Mouse (Mus musculus): ENCODE results near the gene Gcn1l1.
A peak's percentile ranks its signal among the peaks of the same experiment; 100 is the strongest.

The Gcn1l1 gene

DNA sequence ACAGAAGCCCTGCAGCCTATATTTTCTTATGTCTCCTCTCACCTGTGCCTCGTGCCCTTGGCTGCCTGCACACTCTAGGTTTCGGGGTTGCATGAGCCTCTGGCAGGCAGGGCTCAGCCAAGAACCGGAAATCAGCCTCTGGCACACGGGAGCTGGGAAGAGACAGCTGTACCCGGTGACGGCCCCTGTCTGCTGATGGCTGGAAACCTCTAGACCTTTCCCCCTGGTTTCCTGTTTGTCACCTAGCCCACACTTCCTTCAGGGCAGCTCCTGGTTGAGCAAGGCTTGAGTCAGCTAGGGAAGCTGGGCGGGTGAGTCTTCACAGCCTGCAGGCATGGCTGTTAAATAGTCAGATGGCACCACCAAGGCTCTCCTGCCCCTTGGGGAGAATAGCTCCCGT, 30.2 kb upstream of the Gcn1l1 start:
- DNase-seq (ENCODE audit: low spot score in 2 of 2) = peak in 1 of 2 experiments; percentile 64

GRCm38 (mm10) chr5:115535635-115536034, 29.4 kb upstream of the Gcn1l1 start:
- DNase-seq (ENCODE audit: low spot score in 2 of 2) = peak in 1 of 2 experiments; percentile 56

DNA sequence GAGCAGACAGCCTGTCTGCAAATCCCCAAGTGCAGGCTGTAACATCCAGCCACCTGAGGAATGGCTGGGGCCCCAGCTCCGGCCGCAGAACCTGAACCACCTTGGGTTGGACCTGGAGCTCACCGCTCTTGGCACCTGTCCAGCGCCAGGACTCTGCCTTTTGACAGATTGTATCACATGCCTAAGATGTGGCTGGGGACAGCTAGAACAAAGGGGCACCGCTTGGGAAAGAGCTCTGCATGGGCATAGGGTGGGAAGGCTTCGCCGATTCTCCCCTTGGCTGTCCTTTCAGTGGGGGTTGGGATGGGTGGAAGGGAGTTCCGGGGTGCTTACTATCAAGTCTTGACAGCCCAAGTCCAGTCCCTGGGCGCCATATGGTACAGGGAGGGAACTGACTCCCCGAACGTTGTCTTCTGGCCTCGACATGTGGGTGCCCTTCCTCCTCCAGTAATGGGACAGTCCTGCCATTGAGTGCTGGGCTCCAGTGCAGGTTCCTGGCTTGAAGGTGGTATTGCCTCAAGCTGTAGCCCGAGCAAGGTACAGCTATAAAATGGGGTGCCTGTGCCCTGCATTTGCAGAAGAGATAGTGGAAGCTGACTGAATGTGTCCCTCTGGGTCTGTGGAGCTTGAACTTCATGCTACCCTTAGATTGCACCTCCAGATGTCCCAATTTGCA, 26.9 kb upstream of the Gcn1l1 start:
- DNase-seq (ENCODE audit: low spot score in 2 of 2) = no peak

- DNase-seq (ENCODE audit: low spot score in 2 of 2) = peak; percentile 82 to 90
Observed at GRCm38 (mm10) chr5:115538693-115539043, 26.4 kb upstream of the Gcn1l1 start.

DNA sequence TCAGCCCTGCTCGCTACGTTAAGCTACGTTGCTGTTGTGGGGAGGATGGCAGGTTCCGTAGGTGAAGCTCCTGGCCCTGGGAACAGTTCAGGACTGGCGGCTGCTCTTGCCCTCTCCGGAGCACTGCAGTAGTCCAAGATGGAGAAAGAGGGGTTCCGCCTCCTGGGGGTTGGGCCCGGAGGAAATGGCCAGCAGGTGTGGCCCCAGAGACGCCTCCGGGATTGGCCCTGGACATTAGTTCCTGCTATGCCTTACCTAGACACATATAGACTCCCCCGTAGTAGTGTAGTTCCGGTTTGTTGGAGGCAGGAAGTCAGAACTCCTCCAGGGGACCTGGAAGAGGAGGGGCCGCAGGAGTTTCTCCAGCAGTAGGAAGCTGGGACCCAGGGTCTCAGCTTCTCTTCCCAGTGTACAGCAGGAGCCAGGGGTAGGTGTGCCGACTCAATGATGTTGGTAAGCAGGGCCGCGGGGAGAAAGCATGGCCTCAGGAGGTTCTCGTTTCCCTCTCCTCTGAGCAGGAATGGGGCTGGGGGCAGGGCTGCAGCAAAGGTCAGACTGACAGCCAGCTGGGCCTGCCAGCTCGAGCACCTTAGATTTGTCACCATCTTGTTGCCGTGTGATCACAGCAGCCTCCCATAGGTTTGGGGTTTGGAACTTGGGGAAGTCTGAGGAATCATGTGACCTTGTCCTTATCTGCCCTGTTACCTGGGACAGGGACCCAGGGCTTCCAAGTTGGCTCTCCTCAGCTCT, 22.2 kb upstream of the Gcn1l1 start:
- DNase-seq (ENCODE audit: low spot score in 2 of 2) = no peak

GRCm38 (mm10) chr5:115543509-115544253, 21.4 kb upstream of the Gcn1l1 start:
- DNase-seq (ENCODE audit: low spot score in 2 of 2) = peak; percentile 63 to 70

- no peak for DNase-seq (ENCODE audit: low spot score in 2 of 2)
Observed at GRCm38 (mm10) chr5:115544655-115545185, 20.3 kb upstream of the Gcn1l1 start.

DNA sequence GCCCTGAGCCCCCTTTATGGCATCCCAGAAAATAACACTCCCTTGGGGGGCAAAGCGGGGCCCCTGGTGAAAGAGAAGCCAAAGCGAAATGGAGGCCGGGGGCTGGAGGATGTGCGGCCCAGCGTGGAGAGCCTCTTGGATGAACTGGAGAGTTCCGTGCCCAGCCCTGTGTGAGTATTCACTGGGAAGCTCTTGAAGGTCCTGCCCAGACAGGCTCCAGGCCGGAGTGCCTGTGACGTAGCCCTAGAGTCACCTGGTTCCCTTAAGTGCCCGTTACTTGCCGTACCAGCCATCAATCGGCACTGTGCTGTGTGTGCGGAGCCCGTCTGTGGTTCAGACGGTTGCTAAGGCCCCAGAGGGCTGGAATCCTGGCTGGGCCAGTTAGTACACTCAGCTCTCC, 19.4 kb upstream of the Gcn1l1 start:
- DNase-seq (ENCODE audit: low spot score in 2 of 2) = no peak

DNA sequence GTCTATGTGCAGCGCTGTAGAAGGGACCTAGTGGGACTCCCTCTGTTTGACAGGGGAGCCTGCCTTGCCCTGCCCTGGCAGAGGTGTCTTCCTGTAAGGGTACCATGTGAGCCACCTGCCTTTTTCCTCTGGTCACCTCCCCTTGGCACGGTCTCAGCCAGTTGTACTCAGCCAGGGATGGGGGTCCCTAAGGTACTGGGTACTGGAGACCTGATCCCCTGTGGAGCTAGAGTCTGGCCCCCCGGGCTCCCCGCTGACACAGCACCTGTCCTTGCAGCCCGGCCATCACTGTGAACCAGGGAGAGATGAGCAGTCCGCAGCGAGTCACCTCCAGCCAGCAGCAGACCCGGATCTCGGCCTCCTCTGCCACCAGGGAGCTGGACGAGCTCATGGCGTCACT, 18.5 kb upstream of the Gcn1l1 start:
- DNase-seq (ENCODE audit: low spot score in 2 of 2) = no peak

DNA sequence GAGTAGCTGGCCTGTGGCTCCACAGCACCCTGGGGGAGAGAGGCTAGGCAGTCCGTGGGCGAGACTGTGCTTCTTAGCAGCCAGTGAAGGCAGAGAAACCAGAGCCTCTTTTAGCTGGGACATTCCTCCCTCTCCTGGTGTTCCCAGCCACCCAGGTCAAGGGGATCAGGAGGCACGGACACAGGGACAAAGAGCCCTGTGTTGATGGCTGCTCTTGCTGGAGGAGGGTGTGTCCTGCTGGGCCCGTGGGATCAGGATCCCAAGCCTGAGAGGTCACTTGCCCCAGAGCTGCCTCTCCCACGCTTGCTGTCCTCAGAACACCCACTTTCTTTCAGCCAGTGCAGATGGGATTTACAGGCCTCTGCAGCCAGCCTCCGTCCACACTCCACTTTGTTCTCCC, 18.0 kb upstream of the Gcn1l1 start:
- DNase-seq (ENCODE audit: low spot score in 2 of 2) = no peak

DNA sequence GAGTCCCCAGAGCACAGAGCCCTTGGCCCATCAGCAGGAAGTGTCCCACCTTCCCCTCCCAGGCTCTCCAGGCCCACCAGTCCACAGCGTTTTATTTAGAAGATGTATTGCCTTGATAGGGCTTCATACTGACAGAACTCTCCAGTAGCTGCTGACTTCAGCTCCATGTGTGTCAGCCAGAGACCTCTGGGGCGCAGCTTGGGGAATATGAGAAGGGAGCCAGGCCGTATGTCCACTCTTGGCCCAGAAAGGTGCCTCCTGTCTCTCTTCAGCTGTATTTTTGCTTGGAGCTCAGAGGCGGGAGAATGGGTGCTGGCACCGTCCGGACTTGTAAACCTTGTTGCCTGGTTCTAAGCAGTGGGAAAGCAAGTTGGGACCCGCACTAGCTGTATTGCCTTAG, 17.6 kb upstream of the Gcn1l1 start:
- DNase-seq (ENCODE audit: low spot score in 2 of 2) = no peak

GRCm38 (mm10) chr5:115548501-115549285, 16.4 kb upstream of the Gcn1l1 start:
- no peak for DNase-seq (ENCODE audit: low spot score in 2 of 2)

DNA sequence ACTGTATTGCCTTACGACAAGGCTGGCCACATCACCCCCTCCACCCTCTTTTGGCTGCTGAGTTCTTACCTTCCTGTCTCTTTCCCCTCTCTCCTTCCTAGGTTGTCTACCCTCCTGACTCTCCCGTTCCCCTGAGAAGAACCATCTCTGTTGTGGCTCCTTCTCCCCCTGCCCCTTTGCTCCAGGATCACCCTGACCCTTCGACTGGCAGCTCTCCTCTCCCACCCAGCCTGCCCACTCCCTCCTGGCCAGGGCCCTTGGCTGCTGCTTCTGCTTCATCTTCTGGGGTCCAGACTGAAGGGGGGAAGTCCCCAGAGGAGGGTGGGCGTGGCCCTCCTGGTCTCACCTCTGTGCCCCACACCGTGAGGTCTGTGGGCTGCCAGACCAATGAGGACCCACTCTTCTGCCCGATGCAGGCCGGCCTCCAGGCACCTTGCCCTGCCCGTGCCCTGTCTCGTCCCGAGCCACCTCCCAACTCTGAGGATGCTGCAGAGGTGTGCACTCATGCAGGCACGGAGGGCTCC, 14.5 kb upstream of the Gcn1l1 start:
- DNase-seq (ENCODE audit: low spot score in 2 of 2) = no peak

- no peak for DNase-seq (ENCODE audit: low spot score in 2 of 2)
Observed at GRCm38 (mm10) chr5:115551386-115551785, 13.7 kb upstream of the Gcn1l1 start.

GRCm38 (mm10) chr5:115551799-115552198, 13.3 kb upstream of the Gcn1l1 start:
- DNase-seq (ENCODE audit: low spot score in 2 of 2) = no peak

DNA sequence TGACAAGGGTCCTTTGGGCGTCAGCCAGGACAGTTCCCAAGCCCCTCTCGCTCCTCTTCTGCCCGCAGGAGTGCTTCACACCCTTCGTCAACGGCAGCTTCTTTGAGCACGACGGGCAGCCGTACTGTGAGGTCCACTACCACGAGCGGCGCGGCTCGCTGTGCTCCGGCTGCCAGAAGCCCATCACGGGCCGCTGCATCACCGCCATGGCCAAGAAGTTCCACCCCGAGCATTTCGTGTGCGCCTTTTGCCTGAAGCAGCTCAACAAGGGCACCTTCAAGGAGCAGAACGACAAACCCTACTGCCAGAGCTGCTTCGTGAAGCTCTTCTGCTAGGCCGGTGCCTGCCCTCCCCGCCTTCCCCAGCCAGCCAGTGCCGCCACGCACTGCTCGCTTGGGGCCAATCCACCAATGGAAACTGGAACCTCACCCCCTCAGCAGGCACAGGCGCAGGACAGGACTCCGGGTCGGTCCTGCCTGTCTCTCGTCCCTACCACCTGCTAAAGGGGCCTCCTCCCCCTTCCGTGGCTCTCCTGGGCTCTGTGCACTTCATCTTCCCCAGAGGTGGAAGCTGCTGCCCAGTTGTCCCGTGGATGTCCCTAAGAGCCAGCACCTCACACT, 11.1 kb upstream of the Gcn1l1 start:
- no peak for DNase-seq (ENCODE audit: low spot score in 2 of 2)

- DNase-seq (ENCODE audit: low spot score in 2 of 2) = no peak
Observed at GRCm38 (mm10) chr5:115554536-115555291, 10.3 kb upstream of the Gcn1l1 start.

GRCm38 (mm10) chr5:115556217-115556616, 8.8 kb upstream of the Gcn1l1 start:
- DNase-seq (ENCODE audit: low spot score in 2 of 2) = peak; percentile 61 to 76

GRCm38 (mm10) chr5:115558182-115558794, 6.8 kb upstream of the Gcn1l1 start:
- no peak for DNase-seq (ENCODE audit: low spot score in 2 of 2)
